Mouse (Mus musculus): ENCODE measurements around the gene Mill2. TPM values are rescaled to one million over a fixed set of nuclear protein-coding genes. Genes with fewer than 3 reads are reported as not detected.

The Mill2 gene
- polyA plus RNA-seq, 1 experiment: 1.1 TPM

DNA sequence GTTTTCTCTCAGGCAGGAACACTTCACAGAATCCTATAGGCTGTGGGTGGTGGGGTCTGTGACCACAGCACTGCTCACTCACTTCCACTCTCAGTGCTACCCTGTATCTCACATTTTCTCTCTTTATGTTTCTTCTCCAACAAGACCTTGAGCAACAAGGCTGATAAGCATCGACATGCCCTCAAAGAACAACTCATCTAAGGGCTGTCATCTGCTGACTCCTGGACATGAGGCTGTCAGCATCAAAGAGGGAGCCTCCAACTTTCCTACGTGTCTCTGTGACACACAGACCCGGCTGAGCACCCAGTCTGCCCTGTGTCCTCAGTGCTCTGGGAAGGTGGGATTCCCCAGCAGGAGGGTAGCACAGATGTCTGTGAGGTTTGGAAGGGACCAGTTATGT lies 18.3 kb upstream of the Mill2 start, which contains the start of gene Psg17:
Gene Psg17 (minus strand): TSS at position 101 of the 400 bp plus-strand sequence.
- Histone ChIP-seq H3K36me3 (ENCODE audit: control insufficient read depth, insufficient read depth, low read length, poor library complexity, severe bottlenecking) (no peaks in the 10 kb centered on the region), H3K27ac (ENCODE audit: insufficient read depth, low read length) (no peak within 1 kb of the TSS), H3K9me3 (replicated peaks; ENCODE audit: control insufficient read depth, insufficient read depth, low read length, poor library complexity, severe bottlenecking) (no peaks in the 10 kb centered on the region), H3K9ac (ENCODE audit: low read depth, poor library complexity, severe bottlenecking) (no peak within 1 kb of the TSS), H3K27me3 (ENCODE audit: control insufficient read depth, insufficient read depth, low read length, poor library complexity, severe bottlenecking) (no peaks in the 10 kb centered on the region), H3K4me3 (ENCODE audit: low read depth, low read length) (no peak within 1 kb of the TSS), H3K4me1 (ENCODE audit: control insufficient read depth, insufficient read depth, low read length) (no peaks in the 10 kb centered on the region)
- TF ChIP-seq POLR2A (IDR thresholded peaks at IDR 0.05; ENCODE audit: insufficient read depth, low read length): no peak
- TF ChIP-seq CTCF (IDR thresholded peaks at IDR 0.05; ENCODE audit: low read depth, low read length): no peak
- no peak for TF ChIP-seq EP300 (IDR thresholded peaks at IDR 0.05; ENCODE audit: insufficient read depth, low read depth, low read length)

DNA sequence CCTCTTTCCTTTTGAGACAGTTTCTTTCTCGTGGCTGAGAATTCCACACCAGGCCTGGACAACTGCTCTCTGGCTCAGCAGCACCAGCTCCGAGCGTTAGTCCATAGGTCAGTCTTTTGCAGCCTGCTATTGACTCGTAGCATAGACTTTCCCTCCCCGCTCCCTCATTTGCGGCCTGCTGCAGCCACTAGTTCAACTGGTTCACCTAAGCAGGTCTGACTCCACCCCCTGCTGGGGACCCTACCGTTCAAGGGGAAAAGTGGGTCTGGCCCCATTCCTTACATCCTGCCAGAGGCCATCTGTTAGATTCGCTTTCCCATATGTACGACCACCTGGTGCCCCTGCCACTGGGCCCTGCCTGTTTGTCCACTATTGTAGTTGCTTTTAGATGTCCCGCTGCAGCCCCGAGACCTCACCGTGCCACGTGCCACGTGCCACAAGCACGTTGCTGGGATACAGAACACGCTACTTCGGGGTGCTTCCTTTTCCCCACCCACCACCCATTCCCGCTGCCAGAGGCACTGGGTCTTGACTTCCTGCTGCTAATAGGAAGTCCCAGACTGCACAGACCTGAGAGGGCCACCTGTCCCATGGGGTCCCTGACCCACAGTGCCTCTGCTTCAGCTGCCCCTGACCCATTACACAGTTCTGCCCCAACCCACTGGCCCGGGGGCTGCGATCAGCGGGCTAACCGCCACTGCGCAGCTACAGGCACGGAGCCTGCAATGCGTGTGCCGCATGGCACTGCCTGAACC lies 11.8 kb upstream of the Mill2 start:
- no peaks in the 10 kb centered on the region for H3K4me1 ChIP-seq (ENCODE audit: control insufficient read depth, insufficient read depth, low read length)
- no peak overlapping the region for H3K27ac ChIP-seq (ENCODE audit: insufficient read depth, low read length)
- TF ChIP-seq CTCF (IDR thresholded peaks at IDR 0.05; ENCODE audit: low read depth, low read length) (no peak), EP300 (IDR thresholded peaks at IDR 0.05; ENCODE audit: insufficient read depth, low read depth, low read length) (no peak)
- H3K4me3 ChIP-seq (ENCODE audit: low read depth, low read length): peak overlapping the region; percentile 45
- H3K9ac ChIP-seq (ENCODE audit: low read depth, poor library complexity, severe bottlenecking): peak overlapping the region; percentile 21; the same call in 1 of the 2 replicates
- H3K36me3 ChIP-seq (ENCODE audit: control insufficient read depth, insufficient read depth, low read length, poor library complexity, severe bottlenecking): no peaks in the 10 kb centered on the region
- H3K27me3 ChIP-seq (ENCODE audit: control insufficient read depth, insufficient read depth, low read length, poor library complexity, severe bottlenecking): no peaks in the 10 kb centered on the region
- H3K9me3 ChIP-seq (replicated peaks; ENCODE audit: control insufficient read depth, insufficient read depth, low read length, poor library complexity, severe bottlenecking): no peaks in the 10 kb centered on the region

DNA sequence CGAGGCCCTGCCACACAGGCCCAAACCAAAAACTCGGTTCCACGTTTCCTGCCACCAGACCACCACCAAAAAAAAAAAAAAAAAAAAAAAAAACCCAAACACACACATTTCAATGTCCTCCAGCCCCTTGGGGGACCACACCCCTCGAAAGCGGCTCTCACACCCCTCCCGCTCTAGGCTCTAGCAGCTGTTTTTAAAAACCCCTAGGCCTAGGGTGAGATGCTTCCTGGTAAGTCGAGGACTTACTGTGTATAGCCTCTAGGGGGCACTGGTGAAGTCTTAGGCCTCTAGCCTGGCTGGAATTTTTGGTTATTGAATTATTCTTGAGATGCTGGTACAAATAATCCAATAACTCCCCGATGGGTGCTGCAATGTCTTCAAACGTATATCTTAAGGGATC lies 11.2 kb upstream of the Mill2 start:
- Histone ChIP-seq H3K4me1 (ENCODE audit: control insufficient read depth, insufficient read depth, low read length) (no peaks in the 10 kb centered on the region), H3K9me3 (replicated peaks; ENCODE audit: control insufficient read depth, insufficient read depth, low read length, poor library complexity, severe bottlenecking) (peaks cover 3% of the 10 kb centered on the region; the same call in 1 of the 2 replicates), H3K27me3 (ENCODE audit: control insufficient read depth, insufficient read depth, low read length, poor library complexity, severe bottlenecking) (no peaks in the 10 kb centered on the region), H3K9ac (ENCODE audit: low read depth, poor library complexity, severe bottlenecking) (peak overlapping the region; percentile 21; the same call in 1 of the 2 replicates), H3K36me3 (ENCODE audit: control insufficient read depth, insufficient read depth, low read length, poor library complexity, severe bottlenecking) (no peaks in the 10 kb centered on the region), H3K27ac (ENCODE audit: insufficient read depth, low read length) (no peak overlapping the region), H3K4me3 (ENCODE audit: low read depth, low read length) (peak overlapping the region; percentile 45)
- TF ChIP-seq POLR2A (IDR thresholded peaks at IDR 0.05; ENCODE audit: insufficient read depth, low read length) (no peak), CTCF (IDR thresholded peaks at IDR 0.05; ENCODE audit: low read depth, low read length) (peak; percentile 27), EP300 (IDR thresholded peaks at IDR 0.05; ENCODE audit: insufficient read depth, low read depth, low read length) (no peak)

DNA sequence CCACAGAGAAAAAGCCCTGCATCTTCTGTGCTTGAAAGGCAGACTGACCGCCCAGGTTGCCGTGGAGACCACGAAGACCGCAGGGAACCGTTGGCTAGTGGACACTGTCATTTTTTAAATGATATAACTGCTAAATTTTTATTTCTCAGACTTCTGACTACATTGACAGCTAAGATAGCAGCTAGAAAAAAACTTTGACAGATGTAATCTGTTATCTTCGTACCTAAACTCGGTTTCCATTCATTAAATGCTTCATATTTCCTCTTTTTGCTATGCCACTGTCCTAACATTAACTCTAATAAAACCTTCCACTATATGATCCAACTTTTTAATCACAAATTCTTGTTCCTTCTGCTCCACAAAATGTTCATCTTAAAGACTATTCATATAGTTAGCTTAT lies 10.2 kb upstream of the Mill2 start:
- Histone ChIP-seq H3K4me3 (ENCODE audit: low read depth, low read length) (no peak overlapping the region), H3K27ac (ENCODE audit: insufficient read depth, low read length) (no peak overlapping the region), H3K36me3 (ENCODE audit: control insufficient read depth, insufficient read depth, low read length, poor library complexity, severe bottlenecking) (no peaks in the 10 kb centered on the region), H3K4me1 (ENCODE audit: control insufficient read depth, insufficient read depth, low read length) (no peaks in the 10 kb centered on the region), H3K27me3 (ENCODE audit: control insufficient read depth, insufficient read depth, low read length, poor library complexity, severe bottlenecking) (no peaks in the 10 kb centered on the region), H3K9me3 (replicated peaks; ENCODE audit: control insufficient read depth, insufficient read depth, low read length, poor library complexity, severe bottlenecking) (peaks cover 3% of the 10 kb centered on the region; the same call in 1 of the 2 replicates), H3K9ac (ENCODE audit: low read depth, poor library complexity, severe bottlenecking) (no peak overlapping the region)
- TF ChIP-seq EP300 (IDR thresholded peaks at IDR 0.05; ENCODE audit: insufficient read depth, low read depth, low read length) (no peak), CTCF (IDR thresholded peaks at IDR 0.05; ENCODE audit: low read depth, low read length) (no peak), POLR2A (IDR thresholded peaks at IDR 0.05; ENCODE audit: insufficient read depth, low read length) (no peak)

DNA sequence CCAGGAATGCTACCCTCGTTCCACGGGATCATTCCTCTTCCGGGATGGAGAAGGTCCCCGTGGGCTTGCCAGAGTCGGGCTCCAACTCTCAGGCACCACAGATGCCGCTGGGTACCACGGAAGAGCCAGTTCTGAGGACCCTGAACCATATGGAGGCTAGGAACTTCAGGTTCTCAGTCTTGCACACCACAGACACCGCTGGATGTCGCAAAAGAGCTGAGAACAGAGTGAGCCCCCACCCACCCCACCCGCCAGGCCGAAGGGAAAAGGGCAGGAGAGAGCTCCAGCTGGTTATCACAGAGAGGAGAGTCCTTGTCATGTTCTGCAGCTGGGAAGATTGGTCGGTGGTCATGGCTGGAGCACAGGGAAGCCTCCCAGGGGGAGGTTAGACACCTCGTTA lies 7.5 kb upstream of the Mill2 start:
- H3K4me1 ChIP-seq (ENCODE audit: control insufficient read depth, insufficient read depth, low read length): no peaks in the 10 kb centered on the region
- H3K4me3 ChIP-seq (ENCODE audit: low read depth, low read length): 0 out of 2 replicates have a peak overlapping the region, but pooled peaks have one; percentile 38
- no peaks in the 10 kb centered on the region for H3K36me3 ChIP-seq (ENCODE audit: control insufficient read depth, insufficient read depth, low read length, poor library complexity, severe bottlenecking)
- no peaks in the 10 kb centered on the region for H3K27me3 ChIP-seq (ENCODE audit: control insufficient read depth, insufficient read depth, low read length, poor library complexity, severe bottlenecking)
- TF ChIP-seq CTCF (IDR thresholded peaks at IDR 0.05; ENCODE audit: low read depth, low read length) (peak; percentile 35), EP300 (IDR thresholded peaks at IDR 0.05; ENCODE audit: insufficient read depth, low read depth, low read length) (no peak), POLR2A (IDR thresholded peaks at IDR 0.05; ENCODE audit: insufficient read depth, low read length) (no peak)
- H3K27ac ChIP-seq (ENCODE audit: insufficient read depth, low read length): no peak overlapping the region
- H3K9me3 ChIP-seq (replicated peaks; ENCODE audit: control insufficient read depth, insufficient read depth, low read length, poor library complexity, severe bottlenecking): peaks cover 3% of the 10 kb centered on the region; the same call in 1 of the 2 replicates
- H3K9ac ChIP-seq (ENCODE audit: low read depth, poor library complexity, severe bottlenecking): no peak overlapping the region
